Mouse (Mus musculus) lung, adult 2 months (tissue): ENCODE data around the gene Slc39a3.

Experiments used
- CTCF ChIP-seq: fragments of 200-500 bp; IDR thresholded peaks from 2 replicates; pipeline ENCODE4 v1.5.1; 2011; ENCODE audit warnings: mild to moderate bottlenecking, low read length, control low read depth; ENCODE audit not compliant: insufficient read depth
- POLR2A ChIP-seq: fragments of 200-500 bp; IDR thresholded peaks from 2 replicates; pipeline ENCODE4 v1.6.1; 2011; ENCODE audit warnings: low read depth, mild to moderate bottlenecking, control low read depth, low read length, borderline replicate concordance; ENCODE audit errors: extremely low read depth

- TF ChIP-seq CTCF (no peak), POLR2A (no peak)
These were observed 36.1 kb downstream of the Slc39a3 start for GRCm38 (mm10) chr10:81001161-81001560.
